Mouse (Mus musculus) hindbrain, embryonic 15.5 days (tissue): Measurements from ENCODE around the gene Rhot2. TPM values are rescaled to one million over a fixed set of nuclear protein-coding genes. Genes with fewer than 3 reads are reported as not detected.
"Not testable (repeated sequence)": the region's sequence is repeated elsewhere in the genome, so short reads cannot be mapped to it uniquely, and the experiment has no call there.

Experiments
- ATAC-seq: fragments of 200-750 bp; cut with Nextera tagmentation; 2 replicates; pipeline ENCODE4 v1.8.0; 2017; ENCODE audit warnings: low read depth, moderate number of reproducible peaks, moderate TSS enrichment; ENCODE audit not compliant: low FRiP score
- H3K27ac ChIP-seq: fragments of 300-500 bp; sonication (generic); replicated peaks from 2 replicates; pipeline ENCODE4 v1.5.1; 2015; ENCODE audit warnings: mild to moderate bottlenecking, inconsistent platforms
- H3K27me3 ChIP-seq: fragments of 300-500 bp; sonication (generic); 2 replicates; pipeline ENCODE4 v1.6.1; 2015; ENCODE audit warnings: control low read depth, inconsistent platforms
- H3K36me3 ChIP-seq: fragments of 300-500 bp; sonication (generic); 2 replicates; pipeline ENCODE4 v1.6.1; 2015; ENCODE audit warnings: control low read depth, inconsistent platforms
- H3K4me1 ChIP-seq: fragments of 300-500 bp; sonication (generic); replicated peaks from 2 replicates; pipeline ENCODE4 v1.6.1; 2015; ENCODE audit warnings: control low read depth, inconsistent platforms
- H3K4me2 ChIP-seq: fragments of 300-500 bp; sonication (generic); 2 replicates; pipeline ENCODE4 v1.6.1; 2015; ENCODE audit warnings: moderate library complexity, mild to moderate bottlenecking, inconsistent platforms
- H3K4me3 ChIP-seq: fragments of 300-500 bp; sonication (generic); 2 replicates; pipeline ENCODE4 v1.5.1; 2015; ENCODE audit warnings: mild to moderate bottlenecking, inconsistent platforms
- H3K9ac ChIP-seq: fragments of 300-500 bp; sonication (generic); 2 replicates; pipeline ENCODE4 v1.6.1; 2015; ENCODE audit warnings: inconsistent platforms
- H3K9me3 ChIP-seq: fragments of 300-500 bp; sonication (generic); 2 replicates; pipeline ENCODE4 v1.6.1; 2016; ENCODE audit warnings: control low read depth, inconsistent platforms
- WGBS: fragments of 180-500 bp; shearing (Covaris S2); methylation state at CpG from one replicate; pipeline ENCODE4 v1.1.7; 2015; 5-methylcytosine and 5-hydroxymethylcytosine counted together
- polyA plus RNA-seq: library from polyadenylated mRNA; unstranded; fragments of >200 nt; fragmentation: Nextera tagmentation; extraction: Ambion mirVana; gene quantifications from 2 replicates; pipeline ENCODE4 v1.2.1, GENCODE M21; 2015

Rhot2 gene
- polyA plus RNA-seq, 1 experiment from 2014 or later, result 15.1 TPM

- H3K4me1 ChIP-seq, result peaks cover 31% of the 10 kb centered on the region
- 0 out of 2 replicates have a peak, but pooled peaks cover 3% of the 10 kb centered on the region for H3K36me3 ChIP-seq
- H3K4me3 ChIP-seq, result peak overlapping the region; percentile 64
- peak overlapping the region; percentile 95 for H3K27ac ChIP-seq
- H3K9ac ChIP-seq, result peak overlapping the region; percentile 61
- WGBS, result 79% methylated on average over 11 of the region's 11 CpGs
- no peaks in the 10 kb centered on the region for H3K27me3 ChIP-seq
- no peak for ATAC-seq
- no peaks in the 10 kb centered on the region for H3K9me3 ChIP-seq
- H3K4me2 ChIP-seq, result peak overlapping the region; percentile 90
These were observed 28.9 kb upstream of the Rhot2 start for GRCm38 (mm10) chr17:25873405-25874147.

- H3K27me3 ChIP-seq, result no peaks in the 10 kb centered on the region
- WGBS, result 91% methylated on average over 3 of the region's 3 CpGs
- no peak overlapping the region for H3K9ac ChIP-seq
- H3K4me2 ChIP-seq, result no peak overlapping the region
- peaks cover 35% of the 10 kb centered on the region for H3K4me1 ChIP-seq
- H3K27ac ChIP-seq, result no peak overlapping the region
- H3K36me3 ChIP-seq, result 0 out of 2 replicates have a peak, but pooled peaks cover under 1% of the 10 kb centered on the region
- no peaks in the 10 kb centered on the region for H3K9me3 ChIP-seq
- H3K4me3 ChIP-seq, result no peak overlapping the region
- no peak for ATAC-seq
These were observed 28.0 kb upstream of the Rhot2 start for GRCm38 (mm10) chr17:25872676-25873075.

DNA sequence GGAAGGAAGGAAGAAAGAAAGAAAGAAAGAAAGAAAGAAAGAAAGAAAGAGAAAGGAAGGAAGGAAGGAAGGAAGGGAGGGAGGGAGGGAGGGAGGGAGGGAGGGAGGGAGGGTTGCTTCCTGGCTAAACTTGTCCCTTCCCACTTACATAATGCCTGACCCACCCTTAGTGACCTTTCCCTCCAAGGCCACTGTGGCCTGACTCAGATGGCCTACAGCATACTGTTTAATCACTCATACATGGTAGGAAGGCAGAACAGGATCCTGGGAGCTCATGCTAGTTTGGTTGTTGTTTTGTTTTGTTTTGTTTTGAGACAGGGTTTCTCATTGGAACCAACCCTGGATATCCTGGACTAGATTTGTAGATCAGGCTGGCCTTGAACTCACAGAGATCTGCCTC is 26.9 kb upstream of the Rhot2 start:
- H3K36me3 ChIP-seq, H3K9ac ChIP-seq, H3K4me2 ChIP-seq, H3K9me3 ChIP-seq, ATAC-seq, H3K27me3 ChIP-seq, H3K27ac ChIP-seq, H3K4me3 ChIP-seq: not testable (repeated sequence)
- peaks cover 35% of the 10 kb centered on the region for H3K4me1 ChIP-seq

DNA sequence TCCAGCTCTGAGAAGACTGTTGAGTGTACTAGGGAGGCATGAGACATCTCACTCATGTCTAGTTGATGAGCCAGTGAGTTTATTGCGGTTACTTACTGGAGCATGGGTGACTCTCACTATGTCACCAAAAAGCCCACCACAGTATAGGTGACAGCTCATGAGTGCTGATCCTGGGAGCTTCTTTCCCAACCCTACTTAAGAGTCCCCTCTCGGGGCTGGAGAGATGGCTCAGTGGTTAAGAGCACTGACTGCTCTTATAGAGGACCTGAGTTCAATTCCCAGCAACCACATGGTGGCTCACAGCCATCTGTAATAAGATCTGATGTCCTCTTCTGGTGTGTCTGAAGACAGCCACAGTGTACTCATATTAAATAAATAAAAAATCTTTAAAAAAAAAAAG is 25.3 kb upstream of the Rhot2 start:
- peaks cover 28% of the 10 kb centered on the region for H3K4me1 ChIP-seq
- 90% methylated on average over 2 of the region's 2 CpGs for WGBS
- ATAC-seq, result no peak
- no peak overlapping the region for H3K4me2 ChIP-seq
- no peaks in the 10 kb centered on the region for H3K9me3 ChIP-seq
- H3K4me3 ChIP-seq, result no peak overlapping the region
- no peaks in the 10 kb centered on the region for H3K27me3 ChIP-seq
- no peaks in the 10 kb centered on the region for H3K36me3 ChIP-seq
- no peak overlapping the region for H3K9ac ChIP-seq
- no peak overlapping the region for H3K27ac ChIP-seq

DNA sequence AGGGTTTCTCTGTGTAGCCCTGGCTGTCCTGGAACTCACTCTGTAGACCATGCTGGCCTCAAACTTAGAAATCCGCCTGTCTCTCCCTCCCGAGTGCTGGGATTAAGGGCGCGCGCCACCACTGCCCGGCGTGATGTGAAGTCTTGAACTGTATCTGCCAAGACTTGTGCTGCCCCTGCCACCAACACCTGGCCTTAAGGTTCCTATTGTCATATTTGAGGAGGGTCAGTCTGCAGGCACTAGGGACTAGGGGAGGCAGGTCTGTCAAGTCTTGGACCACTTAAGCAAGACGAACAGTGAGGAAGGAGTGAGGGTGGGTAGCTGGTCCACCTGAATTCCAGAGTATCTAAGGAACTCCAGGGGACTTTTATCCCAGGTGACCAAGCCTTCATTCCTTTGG is 24.8 kb upstream of the Rhot2 start:
- no peak overlapping the region for H3K27ac ChIP-seq
- no peak overlapping the region for H3K4me3 ChIP-seq
- H3K4me2 ChIP-seq, result no peak overlapping the region
- no peaks in the 10 kb centered on the region for H3K9me3 ChIP-seq
- H3K27me3 ChIP-seq, result no peaks in the 10 kb centered on the region
- H3K9ac ChIP-seq, result no peak overlapping the region
- ATAC-seq, result no peak
- peaks cover 28% of the 10 kb centered on the region for H3K4me1 ChIP-seq
- H3K36me3 ChIP-seq, result no peaks in the 10 kb centered on the region
- WGBS, result 92% methylated on average over 8 of the region's 8 CpGs

DNA sequence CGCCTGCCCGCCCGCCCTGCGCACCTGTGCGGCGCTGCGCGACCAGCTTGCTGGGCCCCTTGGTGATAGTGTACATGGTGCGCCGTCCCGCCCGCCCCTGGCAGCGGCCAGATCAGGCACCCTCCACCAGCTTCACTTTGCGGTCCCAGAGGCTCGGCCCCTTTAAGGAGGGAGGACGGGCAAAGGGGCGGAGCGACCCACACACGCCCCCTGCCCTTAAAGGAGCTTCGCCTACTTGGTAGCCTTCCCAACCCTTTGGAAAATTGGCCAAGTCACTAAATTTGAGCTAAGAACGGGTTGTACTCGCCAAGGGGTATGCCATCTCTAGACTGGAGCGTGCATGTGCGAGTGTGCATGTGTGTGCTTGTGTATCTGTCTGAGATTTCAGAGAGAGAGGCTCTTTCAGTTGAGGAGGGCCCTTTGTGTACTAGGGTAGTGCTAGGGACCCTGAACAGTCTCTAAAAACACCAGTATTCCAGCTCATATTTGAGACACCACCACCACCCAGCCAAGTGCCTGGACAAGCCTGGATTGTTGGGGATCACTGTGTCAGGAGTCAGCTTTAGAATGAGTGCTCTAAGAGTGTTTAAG is 24.0 kb upstream of the Rhot2 start, which contains the start of gene Mcrip2:
Gene Mcrip2 (minus strand): TSS at position 164 of the 591 bp plus-strand sequence.
- peak within 1 kb of the TSS; percentile 72 for H3K9ac ChIP-seq
- peak; percentile 82 for ATAC-seq

DNA sequence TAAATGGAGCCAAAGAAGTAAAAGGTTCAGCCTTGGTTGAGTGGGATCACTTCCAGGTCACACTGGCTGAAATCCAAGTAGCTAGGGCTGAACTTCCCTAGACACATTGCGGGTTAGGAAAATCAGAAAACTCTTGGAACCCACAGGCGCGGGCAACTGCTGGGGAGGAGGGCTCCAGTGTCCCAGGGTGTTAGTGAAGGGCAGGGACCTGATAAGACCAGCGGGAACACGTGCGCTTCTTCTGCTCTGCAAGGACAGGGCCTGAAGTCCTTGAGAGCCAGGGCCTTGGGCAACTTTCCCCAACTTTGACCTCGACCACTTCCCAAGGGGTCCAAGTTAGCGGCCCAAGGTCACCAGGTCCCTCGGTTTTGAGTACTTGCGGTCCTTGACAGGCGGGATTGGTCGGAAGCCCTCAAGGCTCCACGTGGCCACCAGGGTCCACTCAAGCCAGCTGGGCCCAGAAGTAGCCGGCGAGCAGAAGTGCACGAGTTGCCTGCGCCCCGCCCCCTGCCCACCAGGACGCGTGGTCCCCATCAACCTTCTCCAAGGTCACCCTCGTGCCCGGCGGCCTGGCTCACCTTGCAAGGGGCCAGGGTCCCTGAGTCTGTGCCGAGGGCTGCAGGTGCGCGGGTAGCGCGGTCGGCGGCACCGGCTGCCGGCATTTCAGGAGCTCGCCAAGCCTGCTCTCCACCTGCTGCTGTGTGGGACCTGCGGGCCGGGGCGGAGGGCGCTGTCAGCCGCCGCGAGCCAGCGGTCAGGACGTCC is 23.4 kb upstream of the Rhot2 start:
- peak overlapping the region; percentile 75 for H3K27ac ChIP-seq
- WGBS, result 2% methylated on average over 42 of the region's 42 CpGs
- H3K27me3 ChIP-seq, result no peaks in the 10 kb centered on the region
- peak overlapping the region; percentile 95 for H3K4me2 ChIP-seq
- H3K4me1 ChIP-seq, result peaks cover 22% of the 10 kb centered on the region
- H3K36me3 ChIP-seq, result no peaks in the 10 kb centered on the region
- ATAC-seq, result peak; percentile 40; the same call in 1 of the 2 replicates
- H3K4me3 ChIP-seq, result peak overlapping the region; percentile 71
- no peaks in the 10 kb centered on the region for H3K9me3 ChIP-seq
- peak overlapping the region; percentile 72 for H3K9ac ChIP-seq

More for the DNA sequence above, 24.0 kb upstream of the Rhot2 start, which contains the start of gene Mcrip2:
- no peaks in the 10 kb centered on the region for H3K27me3 ChIP-seq
- H3K4me3 ChIP-seq, result peak within 1 kb of the TSS; percentile 71
- peak within 1 kb of the TSS; percentile 95 for H3K4me2 ChIP-seq
- under 1% methylated on average over 24 of the region's 24 CpGs for WGBS
- H3K4me1 ChIP-seq, result peaks cover 22% of the 10 kb centered on the region
- no peaks in the 10 kb centered on the region for H3K36me3 ChIP-seq
- no peaks in the 10 kb centered on the region for H3K9me3 ChIP-seq
- peak within 1 kb of the TSS; percentile 75 for H3K27ac ChIP-seq

GRCm38 (mm10) chr17:25867509-25867835 is 22.8 kb upstream of the Rhot2 start:
- Histone ChIP-seq H3K4me1 (peaks cover 22% of the 10 kb centered on the region), H3K4me2 (peak overlapping the region; percentile 95), H3K9me3 (no peaks in the 10 kb centered on the region), H3K9ac (peak overlapping the region; percentile 19; the same call in 1 of the 2 replicates), H3K27ac (no peak overlapping the region), H3K27me3 (no peaks in the 10 kb centered on the region), H3K36me3 (no peaks in the 10 kb centered on the region), H3K4me3 (peak overlapping the region; percentile 71)
- 16% methylated on average over 7 of the region's 7 CpGs for WGBS
- ATAC-seq, result no peak

DNA sequence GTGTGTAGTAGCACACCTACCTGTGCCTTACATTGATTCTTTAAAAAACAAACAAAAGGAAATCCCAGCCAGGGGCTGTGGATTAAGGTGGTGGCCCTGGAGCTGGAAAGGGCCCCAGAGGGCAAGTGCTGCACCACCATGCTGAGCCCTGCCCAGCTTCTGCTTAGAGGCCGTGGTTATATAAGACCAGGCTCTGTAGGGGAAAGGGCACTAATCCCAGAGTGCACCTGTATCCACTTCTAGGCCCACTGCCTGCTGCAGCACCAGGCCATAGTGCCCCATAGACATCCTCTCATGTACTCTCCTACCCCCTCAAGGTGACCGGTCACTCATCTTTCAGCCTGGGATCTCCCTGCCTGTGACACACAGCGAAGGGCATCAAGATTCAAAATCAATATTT is 21.5 kb upstream of the Rhot2 start:
- H3K9me3 ChIP-seq, result no peaks in the 10 kb centered on the region

DNA sequence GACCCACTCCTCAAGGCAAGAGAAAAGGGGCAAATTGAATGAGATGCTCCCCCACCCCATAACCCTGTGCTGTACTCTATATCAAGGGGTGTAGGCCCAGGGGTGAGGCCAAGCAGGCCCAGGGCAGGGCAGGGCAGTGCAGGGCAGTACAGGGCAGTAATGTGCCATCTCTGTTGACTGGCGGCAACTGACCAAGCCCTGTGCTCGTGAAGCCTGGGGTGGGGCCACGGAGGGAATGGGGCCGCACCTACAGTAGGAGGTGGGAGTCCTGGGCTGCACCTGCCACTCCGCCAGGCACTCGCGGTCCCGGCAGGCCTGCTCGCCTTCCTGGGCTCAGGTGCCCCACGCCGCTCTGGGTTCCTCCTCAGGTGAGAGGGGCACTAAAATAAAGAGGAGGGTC is 20.6 kb upstream of the Rhot2 start:
- H3K36me3 ChIP-seq, result no peaks in the 10 kb centered on the region
- H3K9ac ChIP-seq, result no peak overlapping the region
- H3K9me3 ChIP-seq, result no peaks in the 10 kb centered on the region
- no peak overlapping the region for H3K27ac ChIP-seq
- peaks cover 38% of the 10 kb centered on the region for H3K4me1 ChIP-seq
- H3K27me3 ChIP-seq, result no peaks in the 10 kb centered on the region
- no peak overlapping the region for H3K4me3 ChIP-seq
- ATAC-seq, result no peak
- no peak overlapping the region for H3K4me2 ChIP-seq
- WGBS, result 92% methylated on average over 11 of the region's 11 CpGs

More for the DNA sequence above, 21.5 kb upstream of the Rhot2 start:
- Histone ChIP-seq H3K4me1 (peaks cover 29% of the 10 kb centered on the region), H3K4me3 (no peak overlapping the region), H3K27me3 (no peaks in the 10 kb centered on the region), H3K27ac (no peak overlapping the region), H3K9ac (no peak overlapping the region), H3K4me2 (no peak overlapping the region), H3K36me3 (no peaks in the 10 kb centered on the region)
- no peak for ATAC-seq
- 88% methylated on average over 3 of the region's 3 CpGs for WGBS

DNA sequence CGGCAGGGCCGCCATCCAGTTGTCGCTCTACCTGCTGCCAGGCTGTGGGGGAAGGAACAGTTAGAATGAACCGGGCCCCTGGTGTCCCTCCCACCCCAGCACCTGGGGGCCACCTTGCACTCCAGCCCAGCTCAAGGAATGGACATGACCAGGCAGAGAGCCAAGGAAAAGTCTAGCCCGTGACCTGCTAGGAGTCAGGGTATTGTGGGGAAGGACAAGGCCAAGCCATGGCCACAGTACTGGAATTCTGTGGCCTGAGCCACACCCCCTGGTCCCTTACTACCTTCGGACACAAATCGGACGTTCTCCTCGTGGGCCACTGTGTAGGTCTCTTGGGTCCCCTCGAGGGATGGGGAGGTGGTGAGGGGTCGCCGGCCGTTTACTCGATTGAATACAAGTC is 19.7 kb upstream of the Rhot2 start:
- no peak overlapping the region for H3K9ac ChIP-seq
- H3K9me3 ChIP-seq, result no peaks in the 10 kb centered on the region
- no peak overlapping the region for H3K4me3 ChIP-seq
- no peak for ATAC-seq
- peaks cover 40% of the 10 kb centered on the region for H3K4me1 ChIP-seq
- no peaks in the 10 kb centered on the region for H3K36me3 ChIP-seq
- H3K27ac ChIP-seq, result no peak overlapping the region
- 90% methylated on average over 14 of the region's 14 CpGs for WGBS
- no peaks in the 10 kb centered on the region for H3K27me3 ChIP-seq
- H3K4me2 ChIP-seq, result no peak overlapping the region

DNA sequence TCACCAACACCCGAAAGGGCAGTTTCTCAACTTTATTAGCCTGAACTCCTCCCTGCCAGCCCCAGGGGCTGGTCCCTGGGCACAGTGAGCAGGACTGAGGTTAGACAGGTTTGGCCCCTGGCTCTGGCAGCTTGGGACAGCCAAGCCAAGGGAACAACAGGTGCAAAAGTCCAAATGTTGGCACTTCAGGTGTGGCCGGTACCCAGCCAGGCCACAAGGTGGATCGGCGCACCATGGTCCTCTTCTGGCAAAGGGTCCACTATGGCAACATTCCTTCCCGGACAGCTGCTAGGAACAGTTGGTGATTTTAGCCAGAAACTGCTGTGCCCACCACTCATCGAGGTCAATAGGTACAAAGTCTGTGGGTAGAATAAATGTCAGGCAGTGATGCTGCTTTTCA is 19.0 kb upstream of the Rhot2 start:
- H3K4me1 ChIP-seq, result peaks cover 36% of the 10 kb centered on the region
- H3K4me2 ChIP-seq, result no peak overlapping the region
- WGBS, result 94% methylated on average over 6 of the region's 6 CpGs
- no peaks in the 10 kb centered on the region for H3K9me3 ChIP-seq
- H3K27ac ChIP-seq, result no peak overlapping the region
- ATAC-seq, result no peak
- no peaks in the 10 kb centered on the region for H3K36me3 ChIP-seq
- no peak overlapping the region for H3K9ac ChIP-seq
- no peak overlapping the region for H3K4me3 ChIP-seq
- no peaks in the 10 kb centered on the region for H3K27me3 ChIP-seq
